Mouse (Mus musculus) B cell, adult 2 months (primary cell): ENCODE results near the gene Fbxl15.

Source experiments
- DNase-seq, 2 experiments: peaks; one replicate each; pipeline ENCODE4 v3.0.0; 2022

Fbxl15 gene

GRCm38 (mm10) chr19:46322996-46323572 is 4.9 kb upstream of the Fbxl15 start:
- DNase-seq, result no peak

- no peak for DNase-seq
Observed at GRCm38 (mm10) chr19:46323716-46324115, 4.3 kb upstream of the Fbxl15 start.

GRCm38 (mm10) chr19:46324366-46324765 is 3.6 kb upstream of the Fbxl15 start:
- DNase-seq, result no peak

- DNase-seq, result no peak
Observed at GRCm38 (mm10) chr19:46324918-46325317, 3.1 kb upstream of the Fbxl15 start.

GRCm38 (mm10) chr19:46326019-46326755 is 1.8 kb upstream of the Fbxl15 start:
- DNase-seq, result no peak

- peak; percentile 64 to 67 for DNase-seq
Observed at GRCm38 (mm10) chr19:46326756-46327305, 1.2 kb upstream of the Fbxl15 start, which contains the start of gene Psd. Gene Psd, minus strand, starts transcription at chr19:46327156.

- no peak for DNase-seq
Observed at GRCm38 (mm10) chr19:46327531-46328064, 386 bp upstream of the Fbxl15 start.

GRCm38 (mm10) chr19:46329031-46329641 is 1.2 kb downstream of the Fbxl15 start:
- peak in 1 of 2 experiments; percentile 40 for DNase-seq

GRCm38 (mm10) chr19:46329951-46330350 is 2.0 kb downstream of the Fbxl15 start:
- DNase-seq, result peak; percentile 81 to 84

GRCm38 (mm10) chr19:46330696-46331095 is 2.7 kb downstream of the Fbxl15 start:
- DNase-seq, result no peak

- DNase-seq, result no peak
Observed at GRCm38 (mm10) chr19:46331326-46331725, 3.3 kb downstream of the Fbxl15 start.

- no peak for DNase-seq
Observed at GRCm38 (mm10) chr19:46331936-46332335, 4.0 kb downstream of the Fbxl15 start.

GRCm38 (mm10) chr19:46332721-46333339 is 4.8 kb downstream of the Fbxl15 start:
- DNase-seq, result no peak

- DNase-seq, result no peak
Observed at GRCm38 (mm10) chr19:46333906-46334305, 5.9 kb downstream of the Fbxl15 start.

- no peak for DNase-seq
Observed at GRCm38 (mm10) chr19:46337719-46338330, 9.8 kb downstream of the Fbxl15 start.

GRCm38 (mm10) chr19:46338331-46338936 is 10.4 kb downstream of the Fbxl15 start, which contains the start of gene Cuedc2:
Gene Cuedc2, minus strand, starts transcription at chr19:46338702.
- DNase-seq, result peak; percentile 95 to 97

- no peak for DNase-seq
Observed at GRCm38 (mm10) chr19:46338942-46339286, 10.9 kb downstream of the Fbxl15 start.

- peak; percentile 64 to 70 for DNase-seq
Observed at GRCm38 (mm10) chr19:46339287-46339971, 11.4 kb downstream of the Fbxl15 start.

- no peak for DNase-seq
Observed at GRCm38 (mm10) chr19:46344710-46345419, 16.9 kb downstream of the Fbxl15 start.

GRCm38 (mm10) chr19:46347146-46347545 is 19.2 kb downstream of the Fbxl15 start:
- DNase-seq, result no peak
